Mouse (Mus musculus): ENCODE results near the gene Fcnb. TPM values are rescaled to one million over a fixed set of nuclear protein-coding genes. Genes with fewer than 3 reads are reported as not detected.

Gene Fcnb
- polyA plus RNA-seq, 1 experiment = not detected

GRCm38 (mm10) chr2:28038391-28039096 is 46.1 kb downstream of the Fcnb start:
- Histone ChIP-seq H3K27me3 (ENCODE audit: control insufficient read depth, insufficient read depth, low read length) (no peaks in the 10 kb centered on the region), H3K27ac (ENCODE audit: control insufficient read depth, insufficient read depth, low read depth, low read length) (no peak overlapping the region), H3K36me3 (ENCODE audit: control insufficient read depth, insufficient read depth, low read length) (no peaks in the 10 kb centered on the region), H3K4me1 (ENCODE audit: control insufficient read depth, insufficient read depth, low read length) (no peaks in the 10 kb centered on the region), H3K4me3 (ENCODE audit: control insufficient read depth, low read depth, low read length) (no peak overlapping the region)
- no peak for TF ChIP-seq POLR2A (IDR thresholded peaks at IDR 0.05; ENCODE audit: control insufficient read depth, low read depth, low read length)
- no peak for TF ChIP-seq CTCF (IDR thresholded peaks at IDR 0.05; ENCODE audit: control insufficient read depth, insufficient read depth, insufficient replicate concordance, low read depth, low read length)

GRCm38 (mm10) chr2:28037505-28038390 is 46.9 kb downstream of the Fcnb start:
- H3K4me1 ChIP-seq (ENCODE audit: control insufficient read depth, insufficient read depth, low read length) = no peaks in the 10 kb centered on the region
- no peaks in the 10 kb centered on the region for H3K36me3 ChIP-seq (ENCODE audit: control insufficient read depth, insufficient read depth, low read length)
- H3K27ac ChIP-seq (ENCODE audit: control insufficient read depth, insufficient read depth, low read depth, low read length) = no peak overlapping the region
- no peak for TF ChIP-seq CTCF (IDR thresholded peaks at IDR 0.05; ENCODE audit: control insufficient read depth, insufficient read depth, insufficient replicate concordance, low read depth, low read length)
- TF ChIP-seq POLR2A (IDR thresholded peaks at IDR 0.05; ENCODE audit: control insufficient read depth, low read depth, low read length) = no peak
- no peaks in the 10 kb centered on the region for H3K27me3 ChIP-seq (ENCODE audit: control insufficient read depth, insufficient read depth, low read length)
- H3K4me3 ChIP-seq (ENCODE audit: control insufficient read depth, low read depth, low read length) = no peak overlapping the region

GRCm38 (mm10) chr2:28036788-28037187 is 47.9 kb downstream of the Fcnb start:
- H3K36me3 ChIP-seq (ENCODE audit: control insufficient read depth, insufficient read depth, low read length) = no peaks in the 10 kb centered on the region
- H3K4me1 ChIP-seq (ENCODE audit: control insufficient read depth, insufficient read depth, low read length) = no peaks in the 10 kb centered on the region
- no peak overlapping the region for H3K27ac ChIP-seq (ENCODE audit: control insufficient read depth, insufficient read depth, low read depth, low read length)
- H3K27me3 ChIP-seq (ENCODE audit: control insufficient read depth, insufficient read depth, low read length) = no peaks in the 10 kb centered on the region
- no peak for TF ChIP-seq CTCF (IDR thresholded peaks at IDR 0.05; ENCODE audit: control insufficient read depth, insufficient read depth, insufficient replicate concordance, low read depth, low read length)
- TF ChIP-seq POLR2A (IDR thresholded peaks at IDR 0.05; ENCODE audit: control insufficient read depth, low read depth, low read length) = no peak
- H3K4me3 ChIP-seq (ENCODE audit: control insufficient read depth, low read depth, low read length) = no peak overlapping the region

- Histone ChIP-seq H3K27ac (ENCODE audit: control insufficient read depth, insufficient read depth, low read depth, low read length) (no peak overlapping the region), H3K4me3 (ENCODE audit: control insufficient read depth, low read depth, low read length) (no peak overlapping the region), H3K36me3 (ENCODE audit: control insufficient read depth, insufficient read depth, low read length) (no peaks in the 10 kb centered on the region), H3K27me3 (ENCODE audit: control insufficient read depth, insufficient read depth, low read length) (no peaks in the 10 kb centered on the region), H3K4me1 (ENCODE audit: control insufficient read depth, insufficient read depth, low read length) (no peaks in the 10 kb centered on the region)
- no peak for TF ChIP-seq CTCF (IDR thresholded peaks at IDR 0.05; ENCODE audit: control insufficient read depth, insufficient read depth, insufficient replicate concordance, low read depth, low read length)
- no peak for TF ChIP-seq POLR2A (IDR thresholded peaks at IDR 0.05; ENCODE audit: control insufficient read depth, low read depth, low read length)
These were observed 50.5 kb downstream of the Fcnb start for GRCm38 (mm10) chr2:28034011-28034710.

- no peak overlapping the region for H3K27ac ChIP-seq (ENCODE audit: control insufficient read depth, insufficient read depth, low read depth, low read length)
- TF ChIP-seq POLR2A (IDR thresholded peaks at IDR 0.05; ENCODE audit: control insufficient read depth, low read depth, low read length) (no peak), CTCF (IDR thresholded peaks at IDR 0.05; ENCODE audit: control insufficient read depth, insufficient read depth, insufficient replicate concordance, low read depth, low read length) (no peak)
- no peak overlapping the region for H3K4me3 ChIP-seq (ENCODE audit: control insufficient read depth, low read depth, low read length)
- H3K36me3 ChIP-seq (ENCODE audit: control insufficient read depth, insufficient read depth, low read length) = no peaks in the 10 kb centered on the region
- H3K4me1 ChIP-seq (ENCODE audit: control insufficient read depth, insufficient read depth, low read length) = no peaks in the 10 kb centered on the region
- no peaks in the 10 kb centered on the region for H3K27me3 ChIP-seq (ENCODE audit: control insufficient read depth, insufficient read depth, low read length)
These were observed 52.2 kb downstream of the Fcnb start for GRCm38 (mm10) chr2:28032469-28032868.

- Histone ChIP-seq H3K4me3 (ENCODE audit: control insufficient read depth, low read depth, low read length) (no peak overlapping the region), H3K27ac (ENCODE audit: control insufficient read depth, insufficient read depth, low read depth, low read length) (no peak overlapping the region), H3K27me3 (ENCODE audit: control insufficient read depth, insufficient read depth, low read length) (no peaks in the 10 kb centered on the region), H3K36me3 (ENCODE audit: control insufficient read depth, insufficient read depth, low read length) (no peaks in the 10 kb centered on the region), H3K4me1 (ENCODE audit: control insufficient read depth, insufficient read depth, low read length) (no peaks in the 10 kb centered on the region)
- no peak for TF ChIP-seq CTCF (IDR thresholded peaks at IDR 0.05; ENCODE audit: control insufficient read depth, insufficient read depth, insufficient replicate concordance, low read depth, low read length)
- TF ChIP-seq POLR2A (IDR thresholded peaks at IDR 0.05; ENCODE audit: control insufficient read depth, low read depth, low read length) = no peak
These were observed 52.8 kb downstream of the Fcnb start for GRCm38 (mm10) chr2:28031860-28032259.

Other genes starting within 250 kb of the Fcnb start
- gene Col5a1, start 198.5 kb downstream of the Fcnb start, polyA plus RNA-seq (2012; rRNA removed) = 14.2 and 18.6 TPM in 2 replicates
- gene Olfm1, start 108.1 kb upstream of the Fcnb start, polyA plus RNA-seq (2012; rRNA removed) = 2.1 and 4.8 TPM in 2 replicates